Mouse (Mus musculus): ENCODE results near the gene Hdac4. TPM values are rescaled to one million over a fixed set of nuclear protein-coding genes. Genes with fewer than 3 reads are reported as not detected.

Hdac4 gene
- polyA plus RNA-seq, 1 experiment, result 22.6 TPM

GRCm38 (mm10) chr1:92005617-92005940, 189.9 kb downstream of the Hdac4 start:
- Histone ChIP-seq H3K4me1 (ENCODE audit: control insufficient read depth, insufficient read depth, low read length) (peaks cover 4% of the 10 kb centered on the region), H3K4me3 (replicated peaks; ENCODE audit: extremely low read depth, low read depth, low read length) (no peak overlapping the region)
- WGBS, result 59% methylated on average over 2 of the region's 2 CpGs
- no peak for TF ChIP-seq POLR2A (IDR thresholded peaks at IDR 0.05; ENCODE audit: borderline replicate concordance, extremely low read depth, low read depth, low read length)
- TF ChIP-seq CTCF (IDR thresholded peaks at IDR 0.05; ENCODE audit: insufficient read depth, low read length), result no peak
- DNase-seq, result no peak

- TF ChIP-seq CTCF (IDR thresholded peaks at IDR 0.05; ENCODE audit: insufficient read depth, low read length), result no peak
- TF ChIP-seq POLR2A (IDR thresholded peaks at IDR 0.05; ENCODE audit: borderline replicate concordance, extremely low read depth, low read depth, low read length), result no peak
- WGBS, result 51% methylated on average over 8 of the region's 8 CpGs
- no peak for DNase-seq
- Histone ChIP-seq H3K4me3 (replicated peaks; ENCODE audit: extremely low read depth, low read depth, low read length) (no peak overlapping the region), H3K4me1 (ENCODE audit: control insufficient read depth, insufficient read depth, low read length) (peaks cover 4% of the 10 kb centered on the region)
Measured at GRCm38 (mm10) chr1:92004906-92005616, 190.4 kb downstream of the Hdac4 start.

- DNase-seq, result no peak
- TF ChIP-seq CTCF (IDR thresholded peaks at IDR 0.05; ENCODE audit: insufficient read depth, low read length) (no peak), POLR2A (IDR thresholded peaks at IDR 0.05; ENCODE audit: borderline replicate concordance, extremely low read depth, low read depth, low read length) (no peak)
- Histone ChIP-seq H3K4me3 (replicated peaks; ENCODE audit: extremely low read depth, low read depth, low read length) (no peak overlapping the region), H3K4me1 (ENCODE audit: control insufficient read depth, insufficient read depth, low read length) (peaks cover 4% of the 10 kb centered on the region)
- 84% methylated on average over 1 of the region's 1 CpGs for WGBS
Measured at GRCm38 (mm10) chr1:92004122-92004521, 191.4 kb downstream of the Hdac4 start.

GRCm38 (mm10) chr1:92000226-92000625, 195.3 kb downstream of the Hdac4 start:
- TF ChIP-seq CTCF (IDR thresholded peaks at IDR 0.05; ENCODE audit: insufficient read depth, low read length) (no peak), POLR2A (IDR thresholded peaks at IDR 0.05; ENCODE audit: borderline replicate concordance, extremely low read depth, low read depth, low read length) (no peak)
- Histone ChIP-seq H3K4me3 (replicated peaks; ENCODE audit: extremely low read depth, low read depth, low read length) (no peak overlapping the region), H3K4me1 (ENCODE audit: control insufficient read depth, insufficient read depth, low read length) (peaks cover 4% of the 10 kb centered on the region)
- no peak for DNase-seq
- WGBS, result 98% methylated on average over 2 of the region's 2 CpGs

GRCm38 (mm10) chr1:91993658-91994165, 201.8 kb downstream of the Hdac4 start:
- no peaks in the 10 kb centered on the region for H3K4me1 ChIP-seq (ENCODE audit: control insufficient read depth, insufficient read depth, low read length)
- DNase-seq, result no peak
- no peak overlapping the region for H3K4me3 ChIP-seq (replicated peaks; ENCODE audit: extremely low read depth, low read depth, low read length)
- no peak for TF ChIP-seq POLR2A (IDR thresholded peaks at IDR 0.05; ENCODE audit: borderline replicate concordance, extremely low read depth, low read depth, low read length)
- TF ChIP-seq CTCF (IDR thresholded peaks at IDR 0.05; ENCODE audit: insufficient read depth, low read length), result no peak
- 87% methylated on average over 9 of the region's 9 CpGs for WGBS

GRCm38 (mm10) chr1:91992652-91993051, 202.8 kb downstream of the Hdac4 start:
- TF ChIP-seq CTCF (IDR thresholded peaks at IDR 0.05; ENCODE audit: insufficient read depth, low read length) (no peak), POLR2A (IDR thresholded peaks at IDR 0.05; ENCODE audit: borderline replicate concordance, extremely low read depth, low read depth, low read length) (no peak)
- no peak for DNase-seq
- Histone ChIP-seq H3K4me1 (ENCODE audit: control insufficient read depth, insufficient read depth, low read length) (no peaks in the 10 kb centered on the region), H3K4me3 (replicated peaks; ENCODE audit: extremely low read depth, low read depth, low read length) (no peak overlapping the region)
- 78% methylated on average over 3 of the region's 3 CpGs for WGBS

GRCm38 (mm10) chr1:91991597-91991996, 203.9 kb downstream of the Hdac4 start:
- TF ChIP-seq POLR2A (IDR thresholded peaks at IDR 0.05; ENCODE audit: borderline replicate concordance, extremely low read depth, low read depth, low read length) (no peak), CTCF (IDR thresholded peaks at IDR 0.05; ENCODE audit: insufficient read depth, low read length) (no peak)
- H3K4me3 ChIP-seq (replicated peaks; ENCODE audit: extremely low read depth, low read depth, low read length), result no peak overlapping the region
- no peaks in the 10 kb centered on the region for H3K4me1 ChIP-seq (ENCODE audit: control insufficient read depth, insufficient read depth, low read length)
- DNase-seq, result no peak

GRCm38 (mm10) chr1:91990852-91991251, 204.6 kb downstream of the Hdac4 start:
- H3K4me1 ChIP-seq (ENCODE audit: control insufficient read depth, insufficient read depth, low read length), result no peaks in the 10 kb centered on the region
- H3K4me3 ChIP-seq (replicated peaks; ENCODE audit: extremely low read depth, low read depth, low read length), result no peak overlapping the region
- TF ChIP-seq POLR2A (IDR thresholded peaks at IDR 0.05; ENCODE audit: borderline replicate concordance, extremely low read depth, low read depth, low read length) (no peak), CTCF (IDR thresholded peaks at IDR 0.05; ENCODE audit: insufficient read depth, low read length) (0 out of 2 replicates have a peak, but pooled peaks have one; percentile 19)
- DNase-seq, result no peak
- WGBS, result 88% methylated on average over 5 of the region's 5 CpGs

GRCm38 (mm10) chr1:91988866-91989265, 206.6 kb downstream of the Hdac4 start:
- TF ChIP-seq CTCF (IDR thresholded peaks at IDR 0.05; ENCODE audit: insufficient read depth, low read length) (no peak), POLR2A (IDR thresholded peaks at IDR 0.05; ENCODE audit: borderline replicate concordance, extremely low read depth, low read depth, low read length) (no peak)
- 88% methylated on average over 1 of the region's 1 CpGs for WGBS
- H3K4me3 ChIP-seq (replicated peaks; ENCODE audit: extremely low read depth, low read depth, low read length), result no peak overlapping the region
- no peaks in the 10 kb centered on the region for H3K4me1 ChIP-seq (ENCODE audit: control insufficient read depth, insufficient read depth, low read length)
- DNase-seq, result no peak

- Histone ChIP-seq H3K4me3 (replicated peaks; ENCODE audit: extremely low read depth, low read depth, low read length) (no peak overlapping the region), H3K4me1 (ENCODE audit: control insufficient read depth, insufficient read depth, low read length) (no peaks in the 10 kb centered on the region)
- WGBS, result 93% methylated on average over 8 of the region's 8 CpGs
- TF ChIP-seq POLR2A (IDR thresholded peaks at IDR 0.05; ENCODE audit: borderline replicate concordance, extremely low read depth, low read depth, low read length), result no peak
- TF ChIP-seq CTCF (IDR thresholded peaks at IDR 0.05; ENCODE audit: insufficient read depth, low read length), result no peak
- DNase-seq, result no peak
Measured at GRCm38 (mm10) chr1:91987431-91987830, 208.1 kb downstream of the Hdac4 start.
